Mouse (Mus musculus) embryonic facial prominence, embryonic 14.5 days (tissue): ENCODE measurements around the gene Gm17490. TPM values are rescaled to one million over a fixed set of nuclear protein-coding genes. Genes with fewer than 3 reads are reported as not detected.

Experiments
- ATAC-seq: fragments of 200-750 bp; cut with Nextera tagmentation; 2 replicates; pipeline ENCODE4 v1.8.0; 2017; ENCODE audit warnings: low read depth, moderate number of reproducible peaks, moderate TSS enrichment
- DNase-seq: peaks from one replicate; pipeline ENCODE4 v3.0.0-alpha.2; 2015; ENCODE audit warnings: low spot score
- H3K27ac ChIP-seq: fragments of 300-500 bp; sonication (generic); replicated peaks from 2 replicates; pipeline ENCODE4 v1.5.1; 2014; ENCODE audit warnings: low read depth, mild to moderate bottlenecking, low read length, moderate library complexity
- H3K27me3 ChIP-seq: fragments of 300-500 bp; sonication (generic); replicated peaks from 2 replicates; pipeline ENCODE4 v1.6.1; 2014; ENCODE audit warnings: low read length; ENCODE audit not compliant: control insufficient read depth, insufficient read depth
- H3K36me3 ChIP-seq: fragments of 300-500 bp; sonication (generic); 2 replicates; pipeline ENCODE4 v1.6.1; 2014; ENCODE audit warnings: low read length, mixed read lengths; ENCODE audit not compliant: control insufficient read depth, insufficient read depth
- H3K4me1 ChIP-seq: fragments of 300-500 bp; sonication (generic); 2 replicates; pipeline ENCODE4 v1.6.1; 2014; ENCODE audit warnings: antibody characterized with exemption, low read length; ENCODE audit not compliant: control insufficient read depth, insufficient read depth
- H3K4me2 ChIP-seq: fragments of 300-500 bp; sonication (generic); 2 replicates; pipeline ENCODE4 v1.6.1; 2014; ENCODE audit warnings: low read depth, mild to moderate bottlenecking, low read length, moderate library complexity, mixed read lengths
- H3K4me3 ChIP-seq: fragments of 300-500 bp; sonication (generic); 2 replicates; pipeline ENCODE4 v1.5.1; 2014; ENCODE audit warnings: low read depth, mild to moderate bottlenecking, low read length
- H3K9ac ChIP-seq: fragments of 300-500 bp; sonication (generic); 2 replicates; pipeline ENCODE4 v1.6.1; 2014; ENCODE audit warnings: low read depth, mild to moderate bottlenecking, low read length, moderate library complexity, mixed read lengths
- H3K9me3 ChIP-seq: fragments of 300-500 bp; sonication (generic); 2 replicates; pipeline ENCODE4 v1.6.1; 2016; ENCODE audit warnings: low read length; ENCODE audit not compliant: control insufficient read depth
- WGBS: fragments of 180-500 bp; shearing (Covaris S2); extraction: QIAGEN DNeasy Blood & Tissue Kit; methylation state at CpG from one replicate; pipeline ENCODE4 v1.1.7; 2014; 5-methylcytosine and 5-hydroxymethylcytosine counted together
- polyA plus RNA-seq: library from polyadenylated mRNA; unstranded; fragments of >200 nt; fragmentation: Nextera tagmentation; extraction: Ambion mirVana; gene quantifications from 2 replicates; pipeline ENCODE4 v1.2.1, GENCODE M21; 2014

Gene Gm17490
- polyA plus RNA-seq, 1 experiment from 2014 or later: not detected

DNA sequence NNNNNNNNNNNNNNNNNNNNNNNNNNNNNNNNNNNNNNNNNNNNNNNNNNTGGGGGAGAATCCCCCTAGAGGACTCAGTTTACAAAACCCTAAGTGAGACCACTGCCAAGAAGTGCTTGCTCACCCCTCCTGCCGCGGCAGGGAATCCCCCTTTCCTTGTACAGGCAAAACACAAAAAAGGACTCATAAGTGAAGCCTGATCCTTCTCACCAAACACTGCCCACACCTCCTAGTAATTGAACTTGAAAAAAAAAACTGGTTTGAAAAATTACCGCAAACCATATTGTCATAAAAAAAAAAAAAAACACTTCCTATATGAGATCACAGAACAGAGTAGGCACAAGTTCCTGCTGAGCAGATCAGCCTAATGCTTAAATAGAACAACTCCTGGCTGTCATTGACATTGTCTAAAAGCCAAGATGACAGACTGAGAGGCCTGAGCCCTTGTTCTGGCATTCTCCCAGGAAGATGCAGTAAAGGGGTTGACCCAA is 16.4 kb upstream of the Gm17490 start, which contains the start of gene Il2ra:
TSS of gene Il2ra (plus strand) at position 357 of the 491 bp plus-strand sequence.
- WGBS: 79% methylated on average over 3 of the region's 3 CpGs
- ATAC-seq (no peak), DNase-seq (no peak)
- H3K4me3 ChIP-seq: no peak within 1 kb of the TSS
- H3K4me2 ChIP-seq: no peak within 1 kb of the TSS
- no peaks in the 10 kb centered on the region for H3K27me3 ChIP-seq
- H3K4me1 ChIP-seq: no peaks in the 10 kb centered on the region
- no peaks in the 10 kb centered on the region for H3K9me3 ChIP-seq
- H3K27ac ChIP-seq: no peak within 1 kb of the TSS
- no peaks in the 10 kb centered on the region for H3K36me3 ChIP-seq
- H3K9ac ChIP-seq: no peak within 1 kb of the TSS

DNA sequence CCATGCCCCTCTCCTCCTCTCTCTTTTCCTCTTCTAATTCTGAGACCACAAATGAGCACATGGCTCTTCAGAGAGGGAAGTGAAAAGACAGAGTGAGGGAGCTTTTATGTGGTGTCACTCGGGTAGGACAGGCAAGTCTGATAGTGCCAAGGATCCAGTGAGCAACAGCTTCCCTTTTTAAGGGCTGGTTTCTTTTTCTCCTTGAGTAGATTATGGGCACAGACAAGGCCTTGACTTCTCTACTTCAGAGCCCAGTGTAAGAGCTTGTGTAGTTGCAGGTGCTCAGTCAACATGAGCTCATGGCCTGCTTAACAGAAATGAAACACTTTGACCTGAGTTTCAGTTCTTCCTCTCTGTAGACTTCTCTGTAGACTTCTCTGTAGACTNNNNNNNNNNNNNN is 11.1 kb upstream of the Gm17490 start:
- no peaks in the 10 kb centered on the region for H3K4me1 ChIP-seq
- 71% methylated on average over 1 of the region's 1 CpGs for WGBS
- no peak overlapping the region for H3K4me2 ChIP-seq
- ATAC-seq (no peak), DNase-seq (no peak)
- H3K27ac ChIP-seq: no peak overlapping the region
- H3K4me3 ChIP-seq: no peak overlapping the region
- no peaks in the 10 kb centered on the region for H3K27me3 ChIP-seq
- H3K9me3 ChIP-seq: no peaks in the 10 kb centered on the region
- H3K9ac ChIP-seq: no peak overlapping the region
- no peaks in the 10 kb centered on the region for H3K36me3 ChIP-seq

DNA sequence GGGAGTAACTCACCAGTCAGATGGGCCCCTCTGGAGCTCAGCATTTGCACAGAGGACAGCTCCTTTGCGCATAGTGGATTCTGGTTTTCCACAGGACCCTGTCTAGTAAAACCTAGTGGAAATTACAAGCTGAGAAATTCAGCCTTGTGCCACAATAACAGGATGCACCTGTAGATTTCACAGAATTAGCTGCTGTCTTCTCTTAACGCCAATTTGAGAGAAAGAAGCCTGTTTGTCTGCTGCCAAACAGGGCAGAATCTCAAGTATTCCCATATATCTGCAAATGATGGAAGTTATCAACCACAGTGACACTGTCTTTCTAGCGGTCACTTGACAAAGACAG is 10.0 kb upstream of the Gm17490 start:
- no peaks in the 10 kb centered on the region for H3K27me3 ChIP-seq
- H3K9me3 ChIP-seq: no peaks in the 10 kb centered on the region
- WGBS: 72% methylated on average over 3 of the region's 3 CpGs
- H3K27ac ChIP-seq: no peak overlapping the region
- H3K36me3 ChIP-seq: no peaks in the 10 kb centered on the region
- H3K9ac ChIP-seq: no peak overlapping the region
- ATAC-seq (no peak), DNase-seq (no peak)
- no peak overlapping the region for H3K4me2 ChIP-seq
- no peaks in the 10 kb centered on the region for H3K4me1 ChIP-seq
- H3K4me3 ChIP-seq: no peak overlapping the region

DNA sequence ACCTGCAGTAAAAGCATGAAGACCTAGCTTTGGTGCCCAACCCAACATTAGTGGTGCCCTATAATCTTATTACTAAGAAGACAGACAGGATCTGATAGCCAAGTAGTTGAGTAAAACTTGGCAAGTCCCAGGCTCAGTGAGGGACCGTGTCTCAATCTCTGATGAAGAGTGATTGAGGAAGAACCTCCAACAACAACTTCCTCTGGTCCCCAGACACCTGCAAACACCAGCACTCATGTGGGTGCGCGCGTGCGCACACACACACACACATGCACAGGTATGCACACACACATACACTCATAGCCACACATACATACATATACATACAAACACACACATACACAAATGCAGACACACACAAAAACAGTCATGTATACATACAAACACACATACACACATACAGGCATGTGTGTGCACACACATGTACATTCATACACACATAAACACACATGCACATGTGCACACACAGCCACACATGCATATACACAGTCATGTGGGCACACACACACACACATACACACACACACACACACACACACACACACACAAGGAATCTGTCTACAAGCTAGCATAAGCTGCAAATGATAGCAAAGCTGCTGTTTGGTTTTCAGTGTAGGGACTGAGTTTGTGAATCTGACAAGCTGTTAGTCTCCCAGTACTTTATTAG is 9.5 kb upstream of the Gm17490 start:
- Histone ChIP-seq H3K4me2 (no peak overlapping the region), H3K9me3 (no peaks in the 10 kb centered on the region), H3K9ac (no peak overlapping the region), H3K36me3 (no peaks in the 10 kb centered on the region), H3K4me1 (no peaks in the 10 kb centered on the region), H3K27ac (no peak overlapping the region), H3K4me3 (no peak overlapping the region), H3K27me3 (no peaks in the 10 kb centered on the region)
- ATAC-seq (no peak), DNase-seq (no peak)
- 89% methylated on average over 5 of the region's 5 CpGs for WGBS

DNA sequence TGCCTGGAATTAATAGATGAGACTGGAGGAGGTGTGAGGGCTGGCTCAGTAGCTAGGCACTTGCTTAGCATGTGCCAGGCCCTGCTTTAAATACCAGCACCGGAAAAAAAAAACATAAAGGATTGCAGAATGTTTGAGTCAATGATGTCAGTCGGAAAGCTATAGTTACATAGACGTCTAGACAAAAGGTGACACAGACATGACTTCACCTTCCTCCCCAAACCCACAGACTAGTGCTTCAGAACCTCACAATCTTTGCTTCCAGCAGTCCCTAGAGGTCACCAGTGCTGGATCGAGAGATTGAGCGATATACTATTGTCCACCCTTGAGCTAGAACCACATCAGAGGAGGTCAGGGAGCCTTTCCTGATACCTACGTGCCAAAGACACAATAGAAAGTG is 9.0 kb upstream of the Gm17490 start:
- whole genome bisulfite sequencing: 83% methylated on average over 6 of the region's 6 CpGs
- H3K36me3 ChIP-seq: no peaks in the 10 kb centered on the region
- H3K27ac ChIP-seq: no peak overlapping the region
- no peak overlapping the region for H3K9ac ChIP-seq
- H3K4me3 ChIP-seq: no peak overlapping the region
- H3K27me3 ChIP-seq: no peaks in the 10 kb centered on the region
- H3K4me1 ChIP-seq: no peaks in the 10 kb centered on the region
- no peaks in the 10 kb centered on the region for H3K9me3 ChIP-seq
- no peak for DNase-seq
- H3K4me2 ChIP-seq: no peak overlapping the region
- ATAC-seq: no peak

DNA sequence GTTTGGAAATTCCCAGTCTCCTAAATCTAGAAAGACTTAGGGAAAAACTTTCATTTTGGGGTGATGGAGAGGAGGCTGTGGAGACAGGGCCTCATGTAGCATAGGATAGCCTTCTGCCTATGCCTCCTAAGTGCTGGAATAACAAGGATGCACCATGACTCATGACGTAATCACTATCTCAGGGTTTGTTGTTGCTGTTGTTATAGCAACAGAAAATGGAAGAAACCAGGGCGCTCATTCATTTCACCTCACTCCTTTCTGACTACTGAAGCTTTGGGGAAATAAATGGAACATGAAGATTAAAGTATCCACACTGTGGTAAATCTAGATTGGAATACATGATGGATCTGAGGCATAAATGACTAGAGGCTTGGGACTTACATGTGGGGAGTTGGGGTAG is 2.3 kb downstream of the Gm17490 start:
- Histone ChIP-seq H3K9me3 (no peaks in the 10 kb centered on the region), H3K36me3 (no peaks in the 10 kb centered on the region), H3K27ac (no peak overlapping the region), H3K4me1 (no peaks in the 10 kb centered on the region), H3K27me3 (no peaks in the 10 kb centered on the region), H3K4me2 (no peak overlapping the region), H3K4me3 (no peak overlapping the region), H3K9ac (no peak overlapping the region)
- ATAC-seq (no peak), DNase-seq (no peak)
- WGBS: 86% methylated on average over 2 of the region's 2 CpGs

DNA sequence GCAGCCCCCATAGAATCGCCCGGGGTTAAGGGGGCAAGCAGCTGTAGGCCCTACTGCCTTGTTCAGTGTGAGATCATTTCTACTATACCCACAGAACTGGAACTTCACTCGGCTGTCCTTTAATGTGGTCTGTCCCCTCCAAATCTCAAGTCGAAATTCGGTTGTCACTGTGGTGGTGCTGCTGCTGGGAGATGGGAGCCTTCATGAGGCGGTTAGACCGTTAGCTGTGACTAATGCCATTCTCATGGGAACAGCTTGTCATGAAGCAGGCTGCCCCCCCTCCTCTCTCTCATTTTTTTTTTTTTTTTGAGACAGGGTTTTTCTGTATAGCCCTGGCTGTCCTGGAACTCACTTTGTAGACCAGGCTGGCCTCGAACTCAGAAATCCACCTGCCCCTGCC is 2.9 kb downstream of the Gm17490 start:
- no peak overlapping the region for H3K4me3 ChIP-seq
- no peak for DNase-seq
- no peak overlapping the region for H3K9ac ChIP-seq
- H3K4me2 ChIP-seq: no peak overlapping the region
- no peak for ATAC-seq
- H3K27me3 ChIP-seq: no peaks in the 10 kb centered on the region
- 81% methylated on average over 8 of the region's 8 CpGs for WGBS
- H3K4me1 ChIP-seq: no peaks in the 10 kb centered on the region
- H3K9me3 ChIP-seq: no peaks in the 10 kb centered on the region
- H3K27ac ChIP-seq: no peak overlapping the region
- H3K36me3 ChIP-seq: no peaks in the 10 kb centered on the region

DNA sequence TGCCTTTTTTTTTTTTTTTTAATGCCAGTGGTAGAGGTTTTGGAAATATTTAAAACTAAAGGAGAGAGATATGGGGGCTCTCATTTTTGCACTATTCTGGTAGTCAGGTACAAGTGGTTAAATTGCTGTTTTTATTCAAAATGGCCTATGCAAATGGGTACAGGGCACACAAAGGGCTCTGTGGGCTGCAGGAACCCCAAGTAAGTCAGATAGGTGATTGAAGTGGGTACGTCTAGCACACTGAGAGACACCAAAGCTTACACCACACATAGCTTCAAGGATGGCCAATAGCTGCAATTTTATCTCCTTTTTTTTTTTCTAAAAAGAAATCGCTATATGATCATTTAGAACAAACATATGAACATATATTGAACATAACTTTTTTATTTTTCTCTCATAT is 6.5 kb downstream of the Gm17490 start:
- H3K4me2 ChIP-seq: no peak overlapping the region
- no peak for ATAC-seq
- no peaks in the 10 kb centered on the region for H3K27me3 ChIP-seq
- H3K9me3 ChIP-seq: 0 out of 2 replicates have a peak, but pooled peaks cover 5% of the 10 kb centered on the region
- DNase-seq: no peak
- no peaks in the 10 kb centered on the region for H3K36me3 ChIP-seq
- H3K4me3 ChIP-seq: no peak overlapping the region
- H3K9ac ChIP-seq: no peak overlapping the region
- no peak overlapping the region for H3K27ac ChIP-seq
- WGBS: 73% methylated on average over 2 of the region's 2 CpGs
- no peaks in the 10 kb centered on the region for H3K4me1 ChIP-seq

DNA sequence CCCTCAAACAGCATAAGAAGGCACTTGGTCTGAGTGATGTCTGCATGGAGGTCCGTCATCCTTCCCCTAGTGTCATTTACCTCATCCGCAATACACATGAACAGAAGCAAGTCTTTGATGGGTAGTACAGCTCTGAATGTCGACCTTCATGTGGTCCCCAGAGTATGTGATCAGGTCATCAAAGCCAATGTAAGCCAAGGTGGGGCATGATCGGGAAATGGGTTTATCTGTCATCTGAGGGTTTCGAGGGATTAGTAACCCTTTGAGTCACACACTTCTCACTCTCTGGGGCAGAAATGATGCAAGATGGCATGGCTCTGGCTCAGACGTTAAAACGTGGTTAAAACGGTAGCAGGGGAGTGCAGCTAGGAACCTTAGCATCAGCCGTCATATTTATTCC is 9.2 kb downstream of the Gm17490 start:
- 0 out of 2 replicates have a peak, but pooled peaks cover 5% of the 10 kb centered on the region for H3K9me3 ChIP-seq
- no peaks in the 10 kb centered on the region for H3K36me3 ChIP-seq
- H3K27me3 ChIP-seq: no peaks in the 10 kb centered on the region
- no peak overlapping the region for H3K4me2 ChIP-seq
- H3K4me3 ChIP-seq: no peak overlapping the region
- H3K27ac ChIP-seq: no peak overlapping the region
- H3K9ac ChIP-seq: no peak overlapping the region
- WGBS: 90% methylated on average over 9 of the region's 9 CpGs
- DNase-seq (no peak), ATAC-seq (no peak)
- H3K4me1 ChIP-seq: no peaks in the 10 kb centered on the region
